Mouse (Mus musculus): Measurements from ENCODE around the gene Gm4559.
"Not testable (repeated sequence)": the region's sequence is repeated elsewhere in the genome, so short reads cannot be mapped to it uniquely, and the experiment has no call there.

Gene Gm4559

DNA sequence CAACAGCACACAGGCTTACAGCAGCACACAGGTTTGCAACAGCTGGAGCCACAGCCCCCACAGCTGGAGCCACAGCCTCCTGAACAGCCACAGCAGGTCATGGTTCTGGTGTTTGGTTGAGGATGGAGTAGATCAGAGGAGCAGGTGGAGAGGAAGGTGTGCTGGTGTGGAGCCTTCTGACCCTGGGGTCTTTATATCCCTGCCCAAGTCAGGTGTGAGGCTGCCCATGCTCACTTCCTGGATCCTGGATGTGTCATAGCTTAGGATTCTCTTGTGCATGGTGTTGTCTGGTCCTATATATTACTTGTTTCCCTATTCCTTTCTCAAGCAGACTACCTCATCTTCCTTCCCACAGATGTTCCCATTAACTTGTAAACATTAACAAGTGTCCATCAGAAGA is at the start of gene Gm4559:
Gene Gm4559 (minus strand): TSS at position 101 of the 400 bp plus-strand sequence.
- DNase-seq (ENCODE audit: low spot score), result not testable (repeated sequence)

DNA sequence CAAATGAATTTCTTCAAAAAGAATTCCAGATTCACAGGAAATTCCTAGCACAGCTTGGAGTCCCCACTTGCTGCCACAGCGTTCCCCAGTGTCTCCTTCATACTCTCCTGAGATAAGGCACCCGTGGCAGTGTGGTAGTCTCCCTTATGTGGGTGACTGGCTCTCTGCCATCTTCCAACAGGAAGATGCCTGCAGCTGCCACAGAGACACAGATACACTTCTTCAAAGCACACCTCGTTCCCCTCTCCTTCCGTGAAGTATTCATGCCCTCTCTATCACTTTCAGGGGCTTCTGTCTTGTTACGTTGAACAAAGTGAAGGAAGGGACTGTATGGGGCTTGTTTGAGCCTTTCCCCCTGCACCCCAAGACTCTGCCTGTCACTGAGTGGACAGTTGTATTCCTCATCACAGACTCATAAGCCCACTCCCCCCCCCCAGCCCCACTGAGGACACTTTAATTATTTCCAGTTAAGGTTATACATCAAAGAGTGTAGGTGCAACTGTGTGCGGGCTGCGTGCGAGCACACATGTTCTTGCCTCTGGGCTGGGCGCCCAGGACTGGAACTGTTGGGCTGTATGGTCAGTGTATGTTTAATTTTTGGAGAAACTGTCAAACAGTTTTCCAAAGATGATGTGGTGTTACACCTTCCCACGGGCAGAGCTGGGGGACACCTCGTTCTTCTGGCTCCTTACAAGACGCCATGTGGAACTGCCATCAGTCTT is 49.4 kb upstream of the Gm4559 start:
- DNase-seq (ENCODE audit: low spot score), result no peak

DNA sequence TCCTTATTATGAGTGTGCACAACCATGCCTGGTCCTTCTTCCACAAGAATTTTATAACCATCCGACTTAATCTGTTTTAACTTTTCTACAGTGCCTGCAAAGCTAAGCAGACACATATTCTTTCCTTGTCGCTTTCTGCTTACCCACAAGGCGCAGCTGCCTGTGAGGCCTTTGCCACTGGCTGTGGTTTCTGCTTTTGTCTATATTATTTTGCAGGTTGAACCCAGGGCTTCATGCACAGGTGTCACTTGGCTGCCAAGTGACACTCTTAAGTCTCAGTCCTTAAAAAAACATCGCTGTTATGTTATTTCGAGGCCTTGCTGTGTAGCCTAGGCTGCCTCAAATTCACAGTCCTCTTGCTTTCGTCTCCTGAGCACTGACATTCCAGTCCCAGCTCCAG is 48.5 kb upstream of the Gm4559 start:
- DNase-seq (ENCODE audit: low spot score), result no peak

DNA sequence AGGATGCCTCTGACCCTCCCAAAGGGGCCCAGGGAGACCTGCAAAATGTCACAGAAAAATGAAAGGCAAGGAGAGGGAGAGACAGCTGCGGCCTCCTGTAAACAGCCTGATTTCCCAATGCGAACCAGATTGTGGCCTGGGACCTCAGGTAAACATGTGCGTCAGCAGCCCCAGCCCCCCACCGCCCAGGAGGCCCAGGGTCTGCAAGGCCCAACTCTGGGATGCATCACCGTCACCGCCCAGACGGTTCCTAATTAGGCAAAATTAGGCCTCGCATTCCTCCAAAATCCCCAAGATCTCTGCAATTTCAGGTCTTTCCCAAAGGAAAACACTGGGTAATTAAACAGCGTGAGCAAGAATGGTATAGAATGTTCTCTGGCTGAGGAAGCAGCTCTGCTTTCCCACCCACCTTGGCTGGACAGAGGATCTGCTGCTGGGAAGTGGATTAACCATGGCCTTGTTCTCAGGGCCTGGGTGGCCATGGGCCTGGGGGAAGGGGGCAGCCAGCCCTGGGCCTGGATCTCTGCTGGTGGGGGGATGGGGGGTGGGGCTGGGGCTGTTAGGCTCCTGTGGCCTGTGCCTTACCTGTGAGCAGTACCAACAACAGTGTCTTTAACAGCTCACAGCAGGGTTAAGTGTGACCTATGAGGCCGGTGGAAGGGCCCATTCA is 47.6 kb upstream of the Gm4559 start:
- DNase-seq (ENCODE audit: low spot score), result not testable (repeated sequence)

DNA sequence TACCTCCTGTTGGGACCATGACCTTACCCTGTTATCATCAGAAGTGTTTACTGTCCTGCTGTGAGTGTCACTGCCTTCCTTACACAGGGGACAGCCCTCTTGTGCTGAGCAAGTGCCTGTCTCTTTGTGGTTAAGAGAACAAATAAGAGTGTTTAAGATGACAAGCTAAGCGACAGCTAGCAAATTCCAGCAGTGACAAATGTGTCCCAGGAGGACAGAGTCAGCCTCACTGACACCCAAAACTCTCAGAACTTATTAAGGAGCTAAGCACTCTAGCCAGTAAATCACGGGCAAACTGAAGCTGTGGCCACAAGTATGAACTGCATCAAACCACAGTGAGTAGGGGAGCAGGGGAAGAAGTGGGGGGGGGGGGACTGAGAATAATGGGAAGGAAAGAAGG is 46.7 kb upstream of the Gm4559 start:
- DNase-seq (ENCODE audit: low spot score), result no peak

DNA sequence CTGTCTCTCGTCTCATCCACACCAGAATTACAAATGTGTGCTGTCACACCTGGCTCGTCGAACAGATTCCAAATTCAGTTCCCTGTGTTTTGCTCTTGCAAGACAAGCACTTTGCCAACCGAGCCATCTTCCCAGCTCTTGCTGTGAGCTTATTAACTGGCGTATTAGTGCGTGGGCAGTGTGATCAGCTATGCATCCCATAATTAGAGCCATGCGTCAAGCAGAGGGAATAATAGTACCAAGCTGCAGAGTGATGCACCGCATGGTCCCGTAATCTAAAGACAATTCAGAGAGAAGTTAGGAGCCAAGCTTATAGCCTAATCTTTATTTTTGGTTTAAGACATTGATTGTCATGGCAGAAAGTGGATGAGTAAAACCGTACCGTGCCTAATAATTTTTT is 45.0 kb upstream of the Gm4559 start:
- no peak for DNase-seq (ENCODE audit: low spot score)

DNA sequence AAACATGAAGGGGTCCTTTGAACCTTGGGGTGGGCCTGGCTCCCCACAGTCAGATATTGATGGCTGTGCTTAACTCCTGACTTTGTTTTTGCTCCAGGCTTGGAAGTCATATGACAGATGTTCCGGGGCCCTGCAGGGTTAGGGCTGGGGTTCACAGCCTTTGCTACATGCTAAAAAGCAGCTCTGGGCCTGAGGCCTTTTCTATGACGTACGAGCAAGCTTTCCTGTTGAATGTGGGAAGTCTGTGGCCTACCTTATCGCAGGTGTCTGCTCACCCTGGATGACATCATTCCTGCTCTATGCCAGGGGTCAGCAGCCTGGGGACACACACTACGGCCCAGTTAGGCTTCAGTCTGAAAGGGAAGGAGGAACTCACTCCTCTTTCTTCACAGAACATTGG is 43.1 kb upstream of the Gm4559 start:
- no peak for DNase-seq (ENCODE audit: low spot score)

DNA sequence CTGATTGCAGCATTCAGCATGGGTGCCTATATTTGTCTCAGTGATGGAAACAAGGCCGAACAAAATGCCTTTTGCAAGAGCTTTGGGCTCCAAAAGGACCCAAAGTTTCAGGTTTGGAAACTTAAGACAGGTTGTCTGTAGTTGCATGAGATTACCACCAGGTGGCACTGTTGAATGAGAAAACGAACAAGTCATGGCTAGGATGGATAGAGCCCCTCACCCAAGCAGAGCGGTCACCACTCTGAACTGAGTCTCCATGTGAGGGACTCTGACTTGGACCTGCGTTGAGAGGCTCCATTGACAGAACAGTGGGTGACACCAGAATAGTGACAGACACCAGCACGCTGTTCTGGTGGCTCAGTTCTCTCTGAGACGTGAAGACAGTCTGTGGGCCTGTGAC is 42.4 kb upstream of the Gm4559 start:
- DNase-seq (ENCODE audit: low spot score), result no peak

DNA sequence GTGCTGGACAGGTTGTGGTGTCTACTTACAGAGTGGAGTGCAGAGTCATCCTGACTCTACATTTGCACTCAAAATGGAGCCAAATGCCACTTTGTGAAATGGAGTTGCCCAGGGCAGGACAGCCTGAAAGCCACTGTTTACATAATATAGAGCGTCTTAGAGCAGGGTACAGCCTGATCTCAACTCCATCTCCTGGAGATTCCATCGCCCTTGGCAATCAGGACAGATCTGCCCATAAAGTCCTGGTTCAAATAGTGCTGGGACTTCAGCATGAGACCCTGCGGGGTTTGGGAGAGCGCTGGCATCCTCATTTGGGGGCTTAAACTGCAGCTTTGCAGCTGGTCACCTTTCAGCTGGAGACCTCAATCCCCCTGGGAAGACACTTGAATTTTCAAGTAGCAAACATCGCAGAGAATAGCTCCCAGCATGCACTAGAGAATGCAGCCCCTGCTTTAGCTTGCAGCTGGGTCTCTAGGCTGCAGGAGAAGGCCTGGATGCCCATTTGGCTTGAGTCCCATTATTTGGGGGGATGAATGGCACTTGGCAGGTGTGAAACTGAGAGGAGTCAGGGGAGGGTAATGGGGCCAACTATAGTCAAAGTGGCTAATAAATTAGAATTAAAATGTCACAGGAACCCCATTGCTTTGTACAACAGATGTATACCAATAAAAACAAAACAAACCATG is 40.6 kb upstream of the Gm4559 start:
- no peak for DNase-seq (ENCODE audit: low spot score)

DNA sequence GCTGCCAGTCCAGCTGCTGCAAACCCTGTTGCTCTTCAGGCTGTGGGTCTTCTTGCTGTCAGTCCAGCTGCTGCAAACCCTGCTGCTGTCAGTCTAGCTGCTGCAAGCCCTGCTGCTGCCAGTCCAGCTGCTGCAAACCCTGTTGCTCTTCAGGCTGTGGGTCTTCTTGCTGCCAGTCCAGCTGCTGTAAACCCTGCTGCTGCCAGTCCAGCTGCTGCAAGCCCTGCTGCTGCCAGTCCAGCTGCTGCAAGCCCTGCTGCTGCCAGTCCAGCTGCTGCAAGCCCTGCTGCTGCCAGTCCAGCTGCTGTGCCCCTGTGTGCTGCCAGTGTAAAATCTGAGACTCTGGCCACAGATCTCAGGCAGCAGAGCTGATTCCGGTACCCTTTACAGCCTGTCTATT is 29.8 kb upstream of the Gm4559 start:
- DNase-seq (ENCODE audit: low spot score), result not testable (repeated sequence)

DNA sequence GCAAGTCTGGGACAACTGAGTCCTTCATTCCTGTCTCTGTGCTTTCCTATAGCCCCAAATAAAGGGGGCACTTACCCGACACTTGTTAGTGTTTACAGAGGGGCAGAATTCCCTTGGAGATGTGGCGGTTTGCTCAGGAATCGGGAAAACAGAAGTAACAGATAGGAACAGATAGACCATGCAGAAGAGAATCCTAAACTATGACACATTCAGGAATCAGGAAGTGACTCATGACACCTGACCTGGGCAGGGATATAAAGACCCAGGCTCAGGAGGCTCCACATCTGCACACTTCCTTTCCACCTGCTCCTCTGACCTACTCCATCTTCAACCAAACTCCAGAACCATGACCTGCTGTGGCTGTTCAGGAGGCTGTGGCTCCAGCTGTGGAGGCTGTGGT is 29.1 kb upstream of the Gm4559 start, which contains the start of gene Krtap5-4:
Gene Krtap5-4 (plus strand): TSS at position 301 of the 400 bp plus-strand sequence.
- no peak for DNase-seq (ENCODE audit: low spot score)

DNA sequence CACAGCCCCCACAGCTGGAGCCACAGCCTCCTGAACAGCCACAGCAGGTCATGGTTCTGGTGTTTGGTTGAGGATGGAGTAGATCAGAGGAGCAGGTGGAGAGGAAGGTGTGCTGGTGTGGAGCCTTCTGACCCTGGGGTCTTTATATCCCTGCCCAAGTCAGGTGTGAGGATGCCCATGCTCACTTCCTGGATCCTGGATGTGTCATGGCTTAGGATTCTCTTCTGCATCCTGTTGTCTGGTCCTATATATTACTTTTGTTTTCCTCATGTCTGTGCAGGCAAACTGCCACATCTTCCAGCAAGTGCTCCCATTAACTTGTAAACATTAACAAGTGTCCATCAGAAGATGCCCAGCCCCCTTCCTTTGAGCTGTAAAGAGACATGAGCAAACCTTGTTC is 22.9 kb upstream of the Gm4559 start, which contains the start of gene Krtap5-1:
Gene Krtap5-1 (minus strand): TSS at position 101 of the 400 bp plus-strand sequence.
- not testable (repeated sequence) for DNase-seq (ENCODE audit: low spot score)

DNA sequence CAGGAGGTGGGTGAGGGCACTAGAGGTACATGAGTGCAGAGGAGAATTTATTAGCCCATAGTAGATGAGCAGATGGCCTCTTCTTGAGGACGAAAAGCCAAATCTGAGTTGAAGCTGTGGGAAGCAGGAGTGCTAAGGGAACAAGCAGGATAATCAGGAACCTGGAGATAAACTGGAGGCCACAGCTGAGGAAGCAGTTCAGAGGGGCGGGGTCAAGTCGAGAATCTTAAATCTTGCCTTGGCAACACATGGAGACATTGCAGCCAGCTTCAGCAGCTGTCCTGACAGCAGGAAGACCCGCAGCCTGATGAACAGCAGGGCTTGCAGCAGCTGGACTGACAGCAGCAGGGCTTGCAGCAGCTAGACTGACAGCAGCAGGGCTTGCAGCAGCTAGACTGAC is 21.9 kb upstream of the Gm4559 start:
- DNase-seq (ENCODE audit: low spot score), result not testable (repeated sequence)

DNA sequence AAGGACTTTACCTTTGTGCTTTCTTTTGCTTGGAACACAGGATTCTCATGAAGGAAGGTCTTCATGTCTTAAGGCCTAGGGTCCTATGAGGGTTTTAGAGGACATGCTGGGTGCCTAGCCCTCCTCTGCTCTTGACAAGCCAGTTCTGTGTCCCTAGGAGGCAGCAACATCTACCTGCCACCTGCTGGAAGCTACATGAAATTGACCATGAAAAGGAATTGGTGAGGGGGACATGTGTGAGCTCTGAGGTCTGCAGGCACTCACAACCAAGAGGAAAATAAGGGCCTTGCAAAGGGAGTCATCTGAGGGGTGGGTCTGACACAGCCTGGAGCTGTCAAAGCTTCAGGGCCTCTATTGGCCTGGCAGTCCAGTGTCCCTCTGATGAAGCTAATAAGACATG is 21.3 kb upstream of the Gm4559 start:
- DNase-seq (ENCODE audit: low spot score), result no peak

DNA sequence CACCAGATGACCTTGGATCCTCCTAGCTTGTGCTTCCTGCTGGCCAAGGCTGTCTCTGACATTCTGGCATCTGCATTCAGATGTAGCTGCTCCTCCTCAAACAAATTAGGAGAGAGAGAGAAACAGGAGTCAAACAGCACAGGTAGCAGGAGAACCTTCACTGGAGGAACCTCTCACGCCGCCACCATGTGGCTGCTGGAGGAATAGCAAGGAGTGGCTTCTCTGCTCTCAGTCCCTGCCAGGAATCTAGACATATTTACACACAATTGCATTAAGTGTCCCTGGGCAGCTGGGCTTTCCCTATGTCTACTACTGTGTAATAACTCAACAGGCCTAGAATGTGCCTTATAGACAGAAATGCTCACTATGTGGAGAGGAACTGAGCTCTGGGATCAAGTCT is 19.7 kb upstream of the Gm4559 start:
- DNase-seq (ENCODE audit: low spot score), result not testable (repeated sequence)

DNA sequence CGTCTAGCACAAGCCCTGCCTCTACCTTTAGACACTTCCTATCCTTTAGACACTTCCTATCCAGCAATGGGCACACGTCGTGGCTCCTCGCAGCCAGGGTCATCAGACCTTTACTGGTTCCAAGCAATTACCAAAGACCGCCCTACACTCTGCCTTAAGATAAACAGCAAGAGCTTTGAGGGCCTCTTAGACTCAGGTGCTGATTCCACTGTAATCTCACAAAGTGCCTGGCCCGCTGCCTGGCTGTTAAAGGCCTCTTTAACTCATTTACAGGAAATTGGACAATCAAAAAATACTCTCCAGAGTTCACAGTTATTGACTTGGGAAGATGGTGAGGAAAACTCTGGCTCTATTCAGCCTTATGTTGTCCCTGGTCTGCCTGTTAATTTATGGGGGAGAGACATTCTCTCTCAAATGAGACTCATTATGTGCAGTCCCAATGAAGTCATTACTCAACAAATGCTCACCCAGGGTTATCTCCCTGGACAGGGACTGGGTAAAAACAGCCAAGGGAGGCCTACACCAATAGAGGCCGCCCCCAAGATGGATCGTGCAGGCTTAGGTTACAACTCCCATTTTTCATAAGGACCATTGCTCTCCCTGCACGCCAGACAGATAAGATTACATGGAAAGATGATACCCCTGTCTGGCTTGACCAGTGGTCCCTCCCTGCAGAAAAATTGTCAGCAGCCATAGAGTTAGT is 11.9 kb upstream of the Gm4559 start:
- DNase-seq (ENCODE audit: low spot score), result not testable (repeated sequence)

DNA sequence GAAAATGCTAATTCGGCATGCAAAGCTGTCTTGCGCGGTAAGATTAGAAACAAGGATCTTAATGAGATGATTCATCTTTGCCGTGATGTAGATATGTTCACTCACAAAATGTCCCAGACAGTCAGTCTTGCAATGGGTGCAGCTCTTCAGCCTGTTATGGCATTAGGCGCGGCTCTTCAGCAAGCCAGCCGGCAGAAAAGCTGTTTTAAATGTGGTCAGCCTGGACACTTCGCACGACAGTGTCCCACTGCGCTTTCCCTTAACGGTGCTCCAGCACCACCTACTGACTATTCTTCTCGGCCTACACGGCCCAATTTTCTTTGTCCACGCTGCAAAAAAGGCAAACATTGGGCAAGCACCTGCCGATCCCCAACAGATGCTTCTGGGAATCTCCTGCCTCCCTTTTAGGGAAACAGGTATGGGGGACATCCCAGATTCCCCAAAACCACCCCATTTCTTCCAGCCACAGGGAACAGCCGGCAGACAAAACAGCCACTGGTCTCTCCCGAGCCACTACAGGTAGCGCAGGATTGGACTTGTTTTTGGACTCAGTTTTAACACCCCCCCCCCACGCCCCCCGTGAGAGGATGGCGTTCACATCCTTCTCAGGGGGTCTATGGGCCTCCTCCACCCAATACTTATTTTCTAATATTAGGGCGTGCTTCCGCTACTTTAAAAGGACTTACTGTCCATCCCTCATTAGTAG is 11.1 kb upstream of the Gm4559 start:
- no peak for DNase-seq (ENCODE audit: low spot score)

DNA sequence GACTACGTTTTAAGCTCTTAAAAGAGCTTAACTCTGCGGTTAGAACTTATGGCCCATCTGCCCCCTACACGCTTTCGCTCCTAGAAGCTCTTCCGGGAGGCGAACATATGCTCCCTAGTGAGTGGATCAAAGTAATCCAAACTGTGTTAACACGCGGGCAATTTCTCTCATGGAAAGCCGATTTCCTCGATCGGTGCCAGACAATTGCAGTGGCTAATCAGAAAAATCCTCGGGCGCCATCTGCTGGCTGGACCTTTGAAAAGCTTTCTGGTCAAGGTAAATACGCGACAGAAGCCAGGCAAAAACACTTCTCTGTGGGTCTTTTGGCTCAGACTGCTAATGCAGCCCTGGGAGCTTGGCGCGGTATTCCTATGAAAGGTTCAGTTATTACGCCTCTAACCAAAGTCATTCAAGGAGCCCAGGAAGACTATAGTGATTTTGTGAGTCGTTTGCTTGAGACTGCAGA is 10.5 kb upstream of the Gm4559 start:
- DNase-seq (ENCODE audit: low spot score), result peak; percentile 73

DNA sequence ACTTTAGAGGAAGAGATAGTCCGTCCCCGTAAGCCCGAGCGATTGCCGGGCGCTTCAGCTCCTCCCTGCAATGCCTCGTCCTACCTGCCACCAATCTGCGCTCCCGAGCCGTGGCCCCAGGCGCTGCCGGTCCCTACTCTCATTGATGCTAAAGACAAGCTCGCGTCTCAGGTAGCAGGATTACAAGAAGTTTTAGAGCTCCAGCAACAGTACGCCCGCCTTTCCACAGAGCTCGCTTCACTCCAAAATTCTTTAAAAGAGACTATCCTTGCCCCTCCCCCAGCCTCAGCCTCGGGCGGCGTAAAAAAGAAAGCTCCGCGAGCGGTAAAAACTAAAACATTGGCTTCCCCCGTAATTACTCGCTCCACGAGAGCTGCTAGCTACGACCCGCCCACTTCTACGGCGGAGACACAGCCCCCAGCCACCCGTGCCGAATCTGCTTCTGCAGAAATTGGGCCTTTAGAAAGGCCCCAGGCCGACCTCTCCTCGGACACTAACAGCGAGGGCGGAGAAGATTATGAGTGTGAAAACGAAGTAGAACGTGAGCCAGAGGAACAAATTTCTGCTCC is 9.9 kb upstream of the Gm4559 start:
- no peak for DNase-seq (ENCODE audit: low spot score)

DNA sequence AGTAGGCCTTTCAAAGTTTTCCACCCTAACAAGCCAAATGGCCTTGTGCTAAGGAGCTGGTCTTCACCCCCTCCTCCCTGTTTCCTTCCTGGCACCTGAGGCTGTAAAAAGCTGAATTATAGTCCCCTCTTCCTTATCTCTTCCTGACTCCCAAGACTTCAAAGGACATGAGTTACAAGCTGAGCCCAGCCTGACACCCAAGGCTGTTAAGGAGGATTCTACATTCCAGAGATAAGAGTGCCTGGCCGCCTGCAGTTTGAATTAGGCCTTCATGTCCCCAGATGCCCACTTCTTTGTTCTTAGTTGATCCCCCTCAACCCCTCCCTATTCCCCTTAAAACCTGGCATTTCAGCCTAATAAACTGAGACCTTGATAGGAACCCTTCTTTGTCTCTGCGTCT is 8.7 kb upstream of the Gm4559 start:
- DNase-seq (ENCODE audit: low spot score), result not testable (repeated sequence)

DNA sequence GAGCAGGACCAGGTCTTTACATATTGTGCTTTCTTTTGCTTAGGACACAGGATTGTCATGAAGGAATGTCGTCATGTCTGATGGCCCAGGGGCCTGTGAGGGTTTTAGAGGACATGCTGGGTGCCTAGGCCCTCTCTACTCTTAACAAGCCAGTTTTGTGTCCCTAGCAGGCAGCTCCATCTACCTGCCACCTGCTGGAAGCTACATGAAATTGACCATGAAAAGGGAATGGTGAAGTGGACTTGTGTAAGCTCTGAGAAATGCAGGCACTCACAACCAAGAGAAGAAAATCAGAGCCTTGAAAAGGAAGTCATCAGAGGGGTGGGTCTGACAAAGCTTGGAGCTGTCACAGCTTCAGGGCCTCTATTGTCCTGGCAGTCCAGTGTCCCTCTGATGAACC is 5.1 kb upstream of the Gm4559 start:
- DNase-seq (ENCODE audit: low spot score), result not testable (repeated sequence)

Data from urinary bladder, postnatal 10 days (tissue).